Mouse (Mus musculus) midbrain, embryonic 13.5 days (tissue): ENCODE measurements around the gene Nsun6. TPM values are rescaled to one million over a fixed set of nuclear protein-coding genes. Genes with fewer than 3 reads are reported as not detected.

ENCODE experiments used
- ATAC-seq: fragments of 200-750 bp; cut with Nextera tagmentation; 2 replicates; pipeline ENCODE4 v1.8.0; 2017; ENCODE audit warnings: mild to moderate bottlenecking, moderate TSS enrichment, moderate library complexity
- H3K27ac ChIP-seq: fragments of 300-500 bp; sonication (generic); 2 replicates; pipeline ENCODE4 v1.5.1; 2015; ENCODE audit warnings: inconsistent platforms, mild to moderate bottlenecking, moderate library complexity
- H3K27me3 ChIP-seq: fragments of 300-500 bp; sonication (generic); 2 replicates; pipeline ENCODE4 v1.6.1; 2015; ENCODE audit warnings: mild to moderate bottlenecking, inconsistent platforms
- H3K36me3 ChIP-seq: fragments of 300-500 bp; sonication (generic); 2 replicates; pipeline ENCODE4 v1.6.1; 2015; ENCODE audit warnings: mild to moderate bottlenecking, inconsistent platforms
- H3K4me1 ChIP-seq: fragments of 300-500 bp; sonication (generic); replicated peaks from 2 replicates; pipeline ENCODE4 v1.6.1; 2015; ENCODE audit warnings: inconsistent platforms
- H3K4me2 ChIP-seq: fragments of 300-500 bp; sonication (generic); replicated peaks from 2 replicates; pipeline ENCODE4 v1.6.1; 2015; ENCODE audit warnings: moderate library complexity, mild to moderate bottlenecking, inconsistent platforms
- H3K4me3 ChIP-seq: fragments of 300-500 bp; sonication (generic); replicated peaks from 2 replicates; pipeline ENCODE4 v1.5.1; 2015; ENCODE audit warnings: mild to moderate bottlenecking, inconsistent platforms
- H3K9ac ChIP-seq: fragments of 300-500 bp; sonication (generic); replicated peaks from 2 replicates; pipeline ENCODE4 v1.6.1; 2015; ENCODE audit warnings: mild to moderate bottlenecking, inconsistent platforms
- H3K9me3 ChIP-seq: fragments of 300-500 bp; sonication (generic); 2 replicates; pipeline ENCODE4 v1.6.1; 2016; ENCODE audit warnings: mild to moderate bottlenecking, inconsistent platforms
- WGBS: fragments of 180-500 bp; shearing (Covaris S2); methylation state at CpG from one replicate; pipeline ENCODE4 v1.1.7; 2015; 5-methylcytosine and 5-hydroxymethylcytosine counted together
- polyA plus RNA-seq: library from polyadenylated mRNA; unstranded; fragments of >200 nt; fragmentation: Nextera tagmentation; extraction: Ambion mirVana; gene quantifications from 2 replicates; pipeline ENCODE4 v1.2.1, GENCODE M21; 2015

Gene Nsun6
- polyA plus RNA-seq, 1 experiment from 2014 or later, result 14.1 TPM

GRCm38 (mm10) chr2:14984029-14984428 is 70.8 kb downstream of the Nsun6 start:
- Histone ChIP-seq H3K9me3 (no peaks in the 10 kb centered on the region), H3K4me3 (no peak overlapping the region), H3K27ac (no peak overlapping the region), H3K4me1 (no peaks in the 10 kb centered on the region), H3K27me3 (no peaks in the 10 kb centered on the region), H3K4me2 (no peak overlapping the region), H3K36me3 (peaks cover 13% of the 10 kb centered on the region), H3K9ac (no peak overlapping the region)
- 90% methylated on average over 11 of the region's 11 CpGs for WGBS
- ATAC-seq, result no peak

- H3K27ac ChIP-seq, result no peak overlapping the region
- no peaks in the 10 kb centered on the region for H3K4me1 ChIP-seq
- no peaks in the 10 kb centered on the region for H3K9me3 ChIP-seq
- no peak for ATAC-seq
- 91% methylated on average over 2 of the region's 2 CpGs for WGBS
- no peak overlapping the region for H3K9ac ChIP-seq
- H3K4me2 ChIP-seq, result no peak overlapping the region
- H3K4me3 ChIP-seq, result no peak overlapping the region
- no peaks in the 10 kb centered on the region for H3K27me3 ChIP-seq
- H3K36me3 ChIP-seq, result no peaks in the 10 kb centered on the region
Measured at GRCm38 (mm10) chr2:14961493-14961892, 93.4 kb downstream of the Nsun6 start.

- no peak overlapping the region for H3K27ac ChIP-seq
- ATAC-seq, result no peak
- no peaks in the 10 kb centered on the region for H3K27me3 ChIP-seq
- 81% methylated on average over 1 of the region's 1 CpGs for WGBS
- no peaks in the 10 kb centered on the region for H3K36me3 ChIP-seq
- no peak overlapping the region for H3K4me2 ChIP-seq
- H3K9me3 ChIP-seq, result no peaks in the 10 kb centered on the region
- H3K4me1 ChIP-seq, result no peaks in the 10 kb centered on the region
- H3K4me3 ChIP-seq, result no peak overlapping the region
- no peak overlapping the region for H3K9ac ChIP-seq
Measured at GRCm38 (mm10) chr2:14960963-14961488, 93.8 kb downstream of the Nsun6 start.

GRCm38 (mm10) chr2:14953090-14953489 is 101.8 kb downstream of the Nsun6 start:
- Histone ChIP-seq H3K27ac (no peak overlapping the region), H3K36me3 (no peaks in the 10 kb centered on the region), H3K4me3 (no peak overlapping the region), H3K4me2 (no peak overlapping the region), H3K4me1 (no peaks in the 10 kb centered on the region), H3K9me3 (no peaks in the 10 kb centered on the region), H3K27me3 (no peaks in the 10 kb centered on the region), H3K9ac (no peak overlapping the region)
- ATAC-seq, result no peak
- 81% methylated on average over 2 of the region's 2 CpGs for WGBS

Other genes with a start within 250 kb of the Nsun6 start
- gene Arl5b, start 5.7 kb downstream of the Nsun6 start, polyA plus RNA-seq, result 42.1 and 48.5 TPM in 2 replicates